Mouse (Mus musculus) limb, embryonic 10.5 days (tissue): Measurements from ENCODE around the gene Lmo3. TPM values are rescaled to one million over a fixed set of nuclear protein-coding genes. Genes with fewer than 3 reads are reported as not detected.

Experiments used
- DNase-seq: peaks from one replicate; pipeline ENCODE4 v3.0.0-alpha.2; 2017; ENCODE audit warnings: low spot score
- H3K27ac ChIP-seq: fragments of 300-500 bp; sonication (generic); 2 replicates; pipeline ENCODE4 v1.5.1; 2016; ENCODE audit warnings: mild to moderate bottlenecking
- H3K27me3 ChIP-seq: fragments of 300-500 bp; sonication (generic); 2 replicates; pipeline ENCODE4 v1.6.1; 2016; ENCODE audit warnings: low read depth, mild to moderate bottlenecking; ENCODE audit not compliant: poor library complexity, severe bottlenecking
- H3K36me3 ChIP-seq: fragments of 300-500 bp; sonication (generic); 2 replicates; pipeline ENCODE4 v1.6.1; 2016; ENCODE audit warnings: mild to moderate bottlenecking, moderate library complexity
- H3K4me1 ChIP-seq: fragments of 300-500 bp; sonication (generic); 2 replicates; pipeline ENCODE4 v1.6.1; 2016
- H3K4me3 ChIP-seq: fragments of 300-500 bp; sonication (generic); 2 replicates; pipeline ENCODE4 v1.5.1; 2016; ENCODE audit warnings: mild to moderate bottlenecking, moderate library complexity
- H3K9me3 ChIP-seq: fragments of 300-500 bp; sonication (generic); replicated peaks from 2 replicates; pipeline ENCODE4 v1.6.1; 2016; ENCODE audit warnings: mild to moderate bottlenecking
- WGBS: fragments of 180-500 bp; shearing (Covaris S2); methylation state at CpG from one replicate; pipeline ENCODE4 v1.1.7; 2016; 5-methylcytosine and 5-hydroxymethylcytosine counted together
- polyA plus RNA-seq: library from polyadenylated mRNA; unstranded; fragments of >200 nt; fragmentation: Nextera tagmentation; extraction: Ambion mirVana; gene quantifications from 2 replicates; pipeline ENCODE4 v1.2.1, GENCODE M21; 2016

The Lmo3 gene
- 3.5 and 4.0 TPM in 2 replicates for polyA plus RNA-seq

- Histone ChIP-seq H3K9me3 (no peaks in the 10 kb centered on the region), H3K27me3 (no peaks in the 10 kb centered on the region), H3K36me3 (no peaks in the 10 kb centered on the region), H3K4me1 (0 out of 2 replicates have a peak, but pooled peaks cover 2% of the 10 kb centered on the region), H3K4me3 (no peak within 1 kb of the TSS), H3K27ac (no peak within 1 kb of the TSS)
- 82% methylated on average over 13 of the region's 13 CpGs for WGBS
- no peak for DNase-seq
Observed at GRCm38 (mm10) chr6:138581734-138582505, at the start of gene Lmo3. Gene Lmo3, minus strand, starts transcription at chr6:138581968.

- Histone ChIP-seq H3K4me1 (no peaks in the 10 kb centered on the region), H3K4me3 (no peak overlapping the region), H3K9me3 (no peaks in the 10 kb centered on the region), H3K27me3 (no peaks in the 10 kb centered on the region), H3K36me3 (no peaks in the 10 kb centered on the region), H3K27ac (no peak overlapping the region)
- no peak for DNase-seq
Observed at GRCm38 (mm10) chr6:138620786-138621185, 39.0 kb upstream of the Lmo3 start.

DNA sequence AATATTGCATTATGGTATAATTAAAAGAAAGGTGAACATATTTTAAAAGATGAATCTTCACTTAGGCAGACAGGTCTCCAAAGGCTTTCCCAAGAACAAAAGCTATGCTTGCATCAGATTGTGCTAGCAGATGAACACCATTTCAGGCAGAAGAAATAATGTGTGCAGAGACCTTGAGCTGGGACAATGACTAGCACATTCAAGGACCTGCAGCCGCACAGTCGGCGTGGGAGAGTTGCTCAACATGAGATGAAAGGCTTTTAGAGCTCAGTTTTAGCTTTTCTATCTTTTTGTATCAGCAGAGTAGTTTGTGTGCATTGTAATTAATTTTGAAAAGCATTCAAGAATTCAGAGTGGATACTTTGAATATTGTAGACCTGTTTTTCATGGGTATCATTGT is 36.6 kb upstream of the Lmo3 start:
- no peaks in the 10 kb centered on the region for H3K36me3 ChIP-seq
- no peak overlapping the region for H3K4me3 ChIP-seq
- H3K27me3 ChIP-seq = no peaks in the 10 kb centered on the region
- no peak overlapping the region for H3K27ac ChIP-seq
- H3K4me1 ChIP-seq = 0 out of 2 replicates have a peak, but pooled peaks cover 5% of the 10 kb centered on the region
- WGBS = 92% methylated on average over 3 of the region's 3 CpGs
- DNase-seq = no peak
- H3K9me3 ChIP-seq = no peaks in the 10 kb centered on the region

DNA sequence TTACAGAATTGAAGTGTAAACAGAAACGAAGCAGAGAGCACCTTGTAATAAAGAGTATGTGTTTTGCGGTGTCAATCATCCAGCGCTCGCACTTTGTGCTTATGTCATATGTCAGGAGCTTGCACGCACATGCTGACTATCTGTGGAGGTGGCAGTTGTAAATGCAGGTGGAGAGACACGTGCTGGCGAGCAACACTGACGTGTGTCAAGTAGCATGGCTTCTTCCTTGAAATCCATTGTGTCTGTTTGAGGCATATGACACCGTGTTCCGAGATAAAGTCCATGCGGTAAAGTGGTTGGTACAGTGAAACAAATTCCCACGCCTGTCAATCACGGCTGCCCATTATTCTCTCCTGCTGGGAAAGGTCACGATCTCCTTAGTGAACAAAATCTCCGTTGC is 15.2 kb upstream of the Lmo3 start:
- WGBS = 91% methylated on average over 15 of the region's 15 CpGs
- Histone ChIP-seq H3K36me3 (no peaks in the 10 kb centered on the region), H3K9me3 (no peaks in the 10 kb centered on the region), H3K27me3 (no peaks in the 10 kb centered on the region), H3K4me1 (no peaks in the 10 kb centered on the region), H3K27ac (no peak overlapping the region), H3K4me3 (no peak overlapping the region)
- no peak for DNase-seq

- H3K27me3 ChIP-seq = no peaks in the 10 kb centered on the region
- 80% methylated on average over 10 of the region's 10 CpGs for WGBS
- no peak for DNase-seq
- no peaks in the 10 kb centered on the region for H3K9me3 ChIP-seq
- H3K4me1 ChIP-seq = no peaks in the 10 kb centered on the region
- H3K36me3 ChIP-seq = no peaks in the 10 kb centered on the region
- no peak overlapping the region for H3K27ac ChIP-seq
- H3K4me3 ChIP-seq = no peak overlapping the region
Observed at GRCm38 (mm10) chr6:138595991-138596698, 14.4 kb upstream of the Lmo3 start.

DNA sequence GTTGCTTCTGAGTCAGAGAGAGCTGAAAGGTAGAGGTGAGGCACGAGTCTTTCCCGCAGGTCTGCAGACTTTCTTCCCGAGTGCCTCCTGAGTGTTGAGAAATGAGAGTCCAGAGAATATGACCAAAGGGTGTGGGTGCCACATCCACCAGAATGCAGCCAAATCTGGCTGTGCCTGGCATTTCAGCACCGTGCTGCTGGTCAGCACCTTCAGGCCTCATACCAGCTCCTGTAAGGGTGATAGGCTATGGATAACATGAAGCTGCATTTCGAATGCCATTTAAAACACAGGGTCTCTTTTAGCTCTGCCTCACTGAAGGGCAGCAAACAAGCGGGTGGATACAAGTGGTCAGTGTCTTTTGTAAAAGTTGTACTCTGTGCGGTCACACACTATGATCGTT is 1.5 kb upstream of the Lmo3 start:
- no peaks in the 10 kb centered on the region for H3K9me3 ChIP-seq
- peak; percentile 65 for DNase-seq
- H3K27me3 ChIP-seq = no peaks in the 10 kb centered on the region
- no peaks in the 10 kb centered on the region for H3K36me3 ChIP-seq
- 0 out of 2 replicates have a peak, but pooled peaks cover 2% of the 10 kb centered on the region for H3K4me1 ChIP-seq
- WGBS = 75% methylated on average over 8 of the region's 8 CpGs
- no peak overlapping the region for H3K27ac ChIP-seq
- H3K4me3 ChIP-seq = no peak overlapping the region

DNA sequence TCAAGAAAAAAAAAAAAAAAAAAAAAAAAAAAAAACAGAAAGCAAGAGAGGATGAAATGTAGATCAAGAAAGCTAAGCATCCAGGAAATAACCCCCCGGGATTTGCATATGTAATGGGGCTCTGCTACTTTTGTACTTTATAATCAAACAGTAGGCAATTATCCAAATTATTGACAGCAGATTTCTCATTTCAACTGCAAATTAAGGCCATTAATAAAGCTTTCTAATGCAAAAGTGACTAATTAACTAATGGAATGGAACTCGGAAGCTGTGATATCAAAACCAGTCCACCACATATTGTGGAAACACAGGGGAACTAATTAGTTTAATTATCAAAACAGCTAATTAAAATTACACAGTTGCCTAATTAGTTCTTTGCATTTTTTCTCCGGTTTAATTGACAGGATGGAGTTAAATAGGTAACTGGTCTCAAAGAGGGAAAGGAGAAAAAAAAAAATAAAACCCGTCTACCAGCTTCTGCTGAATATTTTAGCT is 785 bp upstream of the Lmo3 start:
- no peaks in the 10 kb centered on the region for H3K36me3 ChIP-seq
- H3K4me1 ChIP-seq = 0 out of 2 replicates have a peak, but pooled peaks cover 2% of the 10 kb centered on the region
- no peak overlapping the region for H3K27ac ChIP-seq
- 69% methylated on average over 4 of the region's 4 CpGs for WGBS
- H3K9me3 ChIP-seq = no peaks in the 10 kb centered on the region
- H3K4me3 ChIP-seq = no peak overlapping the region
- no peaks in the 10 kb centered on the region for H3K27me3 ChIP-seq
- no peak for DNase-seq

DNA sequence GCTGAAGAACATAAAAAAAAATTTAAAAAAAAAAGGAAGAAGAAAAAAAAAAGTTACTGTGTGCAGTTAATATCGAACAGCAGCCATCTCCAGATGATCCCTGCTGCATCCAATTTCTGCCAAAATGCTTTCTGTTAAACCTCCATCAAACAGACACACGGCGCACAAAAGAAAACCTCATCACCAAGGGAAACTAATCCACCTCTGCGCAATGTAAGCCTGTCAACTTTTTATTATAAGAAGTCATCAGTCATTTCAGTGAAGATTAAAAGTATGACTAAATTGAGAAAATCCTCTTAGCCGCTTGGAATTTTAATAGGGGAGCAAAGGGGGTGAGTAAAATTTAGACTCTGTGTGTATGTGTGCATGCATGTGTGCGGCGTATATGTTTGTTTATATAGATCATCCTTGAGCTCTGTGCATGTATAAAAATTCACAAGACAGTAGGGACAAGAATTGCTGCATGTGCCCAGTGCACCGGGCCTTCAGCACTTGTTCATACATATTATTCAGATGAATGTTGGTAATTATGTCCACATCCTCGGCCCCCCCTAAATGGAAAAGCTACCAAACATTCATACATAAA is 1.2 kb downstream of the Lmo3 start:
- H3K4me1 ChIP-seq = 0 out of 2 replicates have a peak, but pooled peaks cover 2% of the 10 kb centered on the region
- WGBS = 91% methylated on average over 9 of the region's 9 CpGs
- H3K27me3 ChIP-seq = no peaks in the 10 kb centered on the region
- no peaks in the 10 kb centered on the region for H3K36me3 ChIP-seq
- no peak overlapping the region for H3K27ac ChIP-seq
- no peaks in the 10 kb centered on the region for H3K9me3 ChIP-seq
- H3K4me3 ChIP-seq = no peak overlapping the region
- DNase-seq = no peak

GRCm38 (mm10) chr6:138563416-138563815 is 18.4 kb downstream of the Lmo3 start:
- H3K36me3 ChIP-seq = no peaks in the 10 kb centered on the region
- no peaks in the 10 kb centered on the region for H3K4me1 ChIP-seq
- WGBS = 91% methylated on average over 2 of the region's 2 CpGs
- no peak overlapping the region for H3K27ac ChIP-seq
- no peaks in the 10 kb centered on the region for H3K27me3 ChIP-seq
- H3K9me3 ChIP-seq = no peaks in the 10 kb centered on the region
- no peak overlapping the region for H3K4me3 ChIP-seq
- no peak for DNase-seq

DNA sequence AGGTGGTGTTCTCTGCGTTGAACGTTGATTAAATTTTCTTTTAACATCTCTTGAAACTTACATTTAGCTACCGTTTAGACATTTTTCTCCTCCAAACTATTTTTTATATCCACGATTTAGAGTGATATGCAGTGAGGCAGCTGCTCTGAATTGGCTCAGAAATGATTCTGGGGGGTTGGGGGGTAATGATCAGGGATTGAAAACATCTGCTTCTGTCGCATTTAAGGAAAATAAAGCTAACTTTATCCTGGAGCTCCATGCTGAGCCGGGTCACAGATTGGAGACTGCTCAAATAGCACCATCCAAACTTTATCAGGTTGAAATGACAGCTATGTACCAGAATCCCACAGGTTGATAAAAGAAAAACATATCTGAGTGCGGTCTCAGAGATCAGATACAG is 29.6 kb downstream of the Lmo3 start:
- WGBS = 78% methylated on average over 7 of the region's 7 CpGs
- Histone ChIP-seq H3K9me3 (no peaks in the 10 kb centered on the region), H3K4me3 (no peak overlapping the region), H3K36me3 (no peaks in the 10 kb centered on the region), H3K4me1 (0 out of 2 replicates have a peak, but pooled peaks cover 4% of the 10 kb centered on the region), H3K27me3 (no peaks in the 10 kb centered on the region), H3K27ac (no peak overlapping the region)
- DNase-seq = no peak

DNA sequence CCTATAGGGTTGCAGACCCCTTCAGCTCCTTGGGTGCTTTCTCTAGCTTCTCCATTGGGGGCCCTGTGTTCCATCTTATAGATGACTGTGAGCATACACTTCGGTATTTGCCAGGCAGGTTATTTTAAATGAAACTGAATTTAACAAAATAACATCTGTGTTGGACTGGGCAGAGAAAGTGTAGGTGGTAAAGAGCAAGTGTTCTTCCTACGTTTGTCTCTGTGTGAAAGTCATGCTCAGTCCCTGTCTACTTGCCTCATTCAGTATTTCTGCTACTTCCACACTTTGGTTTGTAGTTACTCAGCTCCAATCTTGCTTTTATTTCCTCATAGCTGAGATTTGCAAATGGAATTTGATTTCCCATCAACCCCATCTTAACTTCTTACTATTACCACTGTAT is 46.9 kb downstream of the Lmo3 start:
- Histone ChIP-seq H3K4me3 (no peak overlapping the region), H3K9me3 (no peaks in the 10 kb centered on the region), H3K27me3 (no peaks in the 10 kb centered on the region), H3K27ac (no peak overlapping the region), H3K4me1 (no peaks in the 10 kb centered on the region), H3K36me3 (no peaks in the 10 kb centered on the region)
- 79% methylated on average over 2 of the region's 2 CpGs for WGBS
- no peak for DNase-seq

GRCm38 (mm10) chr6:138506642-138507041 is 75.1 kb downstream of the Lmo3 start:
- WGBS = 71% methylated on average over 1 of the region's 1 CpGs

GRCm38 (mm10) chr6:138503946-138504345 is 77.8 kb downstream of the Lmo3 start:
- no peaks in the 10 kb centered on the region for H3K27me3 ChIP-seq
- DNase-seq = no peak
- no peak overlapping the region for H3K4me3 ChIP-seq
- WGBS = 96% methylated on average over 1 of the region's 1 CpGs
- no peaks in the 10 kb centered on the region for H3K36me3 ChIP-seq
- no peak overlapping the region for H3K27ac ChIP-seq
- no peaks in the 10 kb centered on the region for H3K4me1 ChIP-seq
- no peaks in the 10 kb centered on the region for H3K9me3 ChIP-seq

More at GRCm38 (mm10) chr6:138506642-138507041, 75.1 kb downstream of the Lmo3 start:
- H3K9me3 ChIP-seq = no peaks in the 10 kb centered on the region
- H3K4me3 ChIP-seq = no peak overlapping the region
- no peaks in the 10 kb centered on the region for H3K4me1 ChIP-seq
- no peak for DNase-seq
- no peak overlapping the region for H3K27ac ChIP-seq
- no peaks in the 10 kb centered on the region for H3K27me3 ChIP-seq
- H3K36me3 ChIP-seq = no peaks in the 10 kb centered on the region
